17 mouse cellular contexts compared by ENCODE assay signal in the genomic region with DNA sequence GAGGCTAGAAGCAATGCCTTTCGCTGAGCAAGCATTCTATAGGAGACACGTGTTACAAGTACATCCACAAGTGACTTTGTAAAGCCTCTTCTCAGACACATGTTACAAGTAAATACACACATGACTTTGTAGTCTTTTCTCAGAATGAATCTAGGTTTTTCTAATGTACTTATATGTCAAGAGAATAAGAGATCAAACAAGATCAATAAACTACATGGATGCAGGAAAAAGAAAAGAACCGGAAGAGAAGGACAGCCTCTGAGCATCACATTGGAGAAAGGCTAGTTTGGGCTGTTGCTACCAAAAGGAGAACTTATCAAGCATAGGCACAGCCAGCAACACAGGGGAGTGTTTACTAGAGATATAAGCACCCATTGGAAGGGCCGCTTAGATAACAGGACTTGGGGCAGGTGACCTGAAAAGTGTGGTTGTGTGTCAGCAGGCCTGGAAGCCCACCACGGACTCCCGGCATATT. TPM values are rescaled to one million over a fixed set of nuclear protein-coding genes. Genes with fewer than 3 reads are reported as not detected.
A peak's percentile ranks its signal among the peaks of the same experiment; 100 is the strongest.
DNase-seq lines count a peak whose midpoint lies in the region; ATAC-seq and TF ChIP-seq lines count a peak whose summit lies in the region.
"Had no signal": no experiment of that assay in that cellular context is flagged by ENCODE, and none has a peak within 500 bp of the region (broad histone marks: within the 10 kb centered on the region; RNA-seq: fewer than 3 reads in every experiment).

No protein-coding gene starts in this region.

- no peak overlapping the region for H3K4me2 ChIP-seq in heart, embryonic 13.5 days
- H3K4me2 ChIP-seq: forebrain, embryonic 12.5 days; hindbrain, embryonic 12.5 days; midbrain, embryonic 15.5 days; neural tube, embryonic 12.5 days had no signal

- peaks cover 16% of the 10 kb centered on the region for H3K4me1 ChIP-seq in heart, embryonic 13.5 days
- H3K4me1 ChIP-seq in thymus, adult 2 months (replicated peaks; ENCODE audit: control insufficient read depth, insufficient read depth, low read length) = no peaks in the 10 kb centered on the region
- H3K4me1 ChIP-seq: forebrain, embryonic 12.5 days; hindbrain, embryonic 12.5 days; midbrain, embryonic 15.5 days; neural tube, embryonic 12.5 days had no signal

- 58% methylated on average over 6 of the region's 6 CpGs for WGBS in heart, embryonic 13.5 days
- 90% methylated on average over 6 of the region's 6 CpGs for WGBS in thymus, adult 2 months

- intact Hi-C loops in heart, postnatal 10 days (cut with DNase I) = no loop called here

- no peak for DNase-seq in heart, postnatal 10 days
- peak; percentile 95 for DNase-seq in MEL-GATA-1-ER (ENCODE audit: extremely low read depth, low read depth)
- DNase-seq in adrenal gland, postnatal 25 days = no peak
- DNase-seq in kidney, postnatal 36 days = no peak
- no peak for DNase-seq in thymus, adult 2 months
- DNase-seq: B cell, adult 2 months; cerebellum, postnatal 10 days; heart, adult 18-20 months; kidney, adult 8-10 months; lung, postnatal 36 days had no signal

- H3K27me3 ChIP-seq in heart, embryonic 13.5 days (replicated peaks) = no peaks in the 10 kb centered on the region
- H3K27me3 ChIP-seq in thymus, adult 2 months (ENCODE audit: control insufficient read depth, insufficient read depth, low read length) = no peaks in the 10 kb centered on the region
- H3K27me3 ChIP-seq: forebrain, embryonic 12.5 days; hindbrain, embryonic 12.5 days; midbrain, embryonic 15.5 days; neural tube, embryonic 12.5 days had no signal

- no peak for TF ChIP-seq CTCF in thymus, adult 2 months (IDR thresholded peaks at IDR 0.05; ENCODE audit: borderline replicate concordance, control insufficient read depth, extremely low read depth, insufficient read depth, low read length, poor library complexity)

- no peak overlapping the region for H3K4me3 ChIP-seq in heart, embryonic 13.5 days
- no peak overlapping the region for H3K4me3 ChIP-seq in thymus, adult 2 months (ENCODE audit: control insufficient read depth, insufficient read depth, low read length)
- H3K4me3 ChIP-seq: forebrain, embryonic 12.5 days; hindbrain, embryonic 12.5 days; midbrain, embryonic 15.5 days; neural tube, embryonic 12.5 days had no signal

- H3K9me3 ChIP-seq in heart, embryonic 13.5 days = no peaks in the 10 kb centered on the region
- H3K9me3 ChIP-seq: forebrain, embryonic 12.5 days; hindbrain, embryonic 12.5 days; midbrain, embryonic 15.5 days; neural tube, embryonic 12.5 days had no signal

- no peak overlapping the region for H3K9ac ChIP-seq in heart, embryonic 13.5 days
- H3K9ac ChIP-seq: forebrain, embryonic 12.5 days; hindbrain, embryonic 12.5 days; midbrain, embryonic 15.5 days; neural tube, embryonic 12.5 days had no signal

- TF ChIP-seq POLR2A in thymus, adult 2 months (IDR thresholded peaks at IDR 0.05; ENCODE audit: control insufficient read depth, extremely low read depth, insufficient read depth, low read length, poor library complexity) = no peak

- H3K27ac ChIP-seq in heart, embryonic 13.5 days (replicated peaks) = peak overlapping the region; percentile 53; the same call in 1 of the 2 replicates
- no peak overlapping the region for H3K27ac ChIP-seq in thymus, adult 2 months (ENCODE audit: control insufficient read depth, insufficient read depth, low read length)
- H3K27ac ChIP-seq: forebrain, embryonic 12.5 days; hindbrain, embryonic 12.5 days; midbrain, embryonic 15.5 days; neural tube, embryonic 12.5 days had no signal

- ATAC-seq in heart, embryonic 13.5 days (ENCODE audit: extremely low read depth, insufficient number of reproducible peaks, low FRiP score, low TSS enrichment) = peak; percentile 58; the same call in 1 of the 2 replicates
- peak; percentile 38 to 46; a peak in 1 of 4 replicates for ATAC-seq in hematopoietic stem cell, adult 5-6 weeks (replicated peaks in 1 of 2; ENCODE audit: insufficient read depth in 1 of 2, low FRiP score in 2 of 2, low TSS enrichment in 1 of 2, low read depth in 1 of 2, poor library complexity in 2 of 2, severe bottlenecking in 2 of 2)
- peak; percentile 29; the same call in 1 of the 2 replicates for ATAC-seq in megakaryocyte, adult 5-6 weeks (ENCODE audit: poor library complexity, severe bottlenecking)
- ATAC-seq: midbrain, embryonic 15.5 days had no signal

- H3K36me3 ChIP-seq in heart, embryonic 13.5 days = no peaks in the 10 kb centered on the region
- H3K36me3 ChIP-seq in thymus, adult 2 months (ENCODE audit: control insufficient read depth, insufficient read depth, low read length) = no peaks in the 10 kb centered on the region
- H3K36me3 ChIP-seq: forebrain, embryonic 12.5 days; hindbrain, embryonic 12.5 days; midbrain, embryonic 15.5 days; neural tube, embryonic 12.5 days had no signal

RNA-seq across cellular contexts. Expression of a gene that starts 7.3 kb away (rescaled TPM):
- polyA plus RNA-seq in heart, embryonic 13.5 days (2015; fragmentation: Nextera tagmentation; extraction: Ambion mirVana) = 130 and 134 TPM in 2 replicates
- total RNA-seq in heart, postnatal 10 days (2021) = 1 to 10 TPM; 6.0 to 8.3 TPM
- total RNA-seq in hematopoietic stem cell, adult 5-6 weeks (2017) = 515 and 627 TPM in 2 replicates
- 31.5 and 53.6 TPM in 2 replicates for total RNA-seq in megakaryocyte, adult 5-6 weeks (2015)
- 25.5 and 51.5 TPM in 2 replicates for total RNA-seq in megakaryocyte, adult 5-6 weeks (2017)
- total RNA-seq in adrenal gland, postnatal 25 days (2021) = 33.1 and 41.1 TPM in 2 replicates
- 26.7 and 30.9 TPM in 2 replicates for polyA plus RNA-seq in thymus, adult 2 months (2012; rRNA removed)

RNA-seq across cellular contexts. Expression of a gene that starts 15.5 kb away (rescaled TPM):
- 6.8 and 7.5 TPM in 2 replicates for polyA plus RNA-seq in heart, embryonic 13.5 days (2015; fragmentation: Nextera tagmentation; extraction: Ambion mirVana)
- total RNA-seq in heart, postnatal 10 days (2021) = 100 to 1,000 TPM in 1 of 2 experiments, 10 to 100 TPM in 1; 45.9 to 122 TPM
- 7.9 and 14.9 TPM in 2 replicates for total RNA-seq in hematopoietic stem cell, adult 5-6 weeks (2017)
- 0.64 TPM in 1 of 2 replicates, not detected in the other for total RNA-seq in megakaryocyte, adult 5-6 weeks (2015)
- total RNA-seq in megakaryocyte, adult 5-6 weeks (2017) = 0.07 TPM in 1 of 2 replicates, not detected in the other
- total RNA-seq in adrenal gland, postnatal 25 days (2021) = 710 and 875 TPM in 2 replicates
- 304 and 370 TPM in 2 replicates for polyA plus RNA-seq in thymus, adult 2 months (2012; rRNA removed)
